Mouse (Mus musculus) bone marrow, adult 2 months (tissue): Measurements from ENCODE around the gene Lrmda.

ENCODE experiments used
- CTCF ChIP-seq: fragments of 200-500 bp; IDR thresholded peaks from 2 replicates; pipeline ENCODE4 v1.5.1; 2011; ENCODE audit warnings: low read length, control low read depth; ENCODE audit not compliant: control insufficient read depth, insufficient read depth
- POLR2A ChIP-seq: fragments of 200-500 bp; IDR thresholded peaks from 2 replicates; pipeline ENCODE4 v1.6.1; 2011; ENCODE audit warnings: low read depth, mild to moderate bottlenecking, control low read depth, low read length, borderline replicate concordance; ENCODE audit not compliant: control insufficient read depth

- TF ChIP-seq CTCF = no peak
- no peak for TF ChIP-seq POLR2A
Measured at GRCm38 (mm10) chr14:22294371-22294770, 274.9 kb downstream of the Lrmda start.
